Mouse (Mus musculus) lung, adult 2 months (tissue): ENCODE results near the gene Kri1.

Source experiments
- CTCF ChIP-seq: fragments of 200-500 bp; IDR thresholded peaks from 2 replicates; pipeline ENCODE4 v1.5.1; 2011; ENCODE audit warnings: mild to moderate bottlenecking, low read length, control low read depth; ENCODE audit not compliant: insufficient read depth
- POLR2A ChIP-seq: fragments of 200-500 bp; IDR thresholded peaks from 2 replicates; pipeline ENCODE4 v1.6.1; 2011; ENCODE audit warnings: low read depth, mild to moderate bottlenecking, control low read depth, low read length, borderline replicate concordance; ENCODE audit errors: extremely low read depth

- no peak for TF ChIP-seq CTCF
- TF ChIP-seq POLR2A, result peak; percentile 79; the same call in 1 of the 2 replicates
Measured at GRCm38 (mm10) chr9:21291022-21291787, 3.4 kb upstream of the Kri1 start, which contains the start of gene Cdkn2d.
